Mouse (Mus musculus) bone marrow, adult 2 months (tissue): ENCODE data around the gene Mlst8.

Experiments used
- CTCF ChIP-seq: fragments of 200-500 bp; IDR thresholded peaks from 2 replicates; pipeline ENCODE4 v1.5.1; 2011; ENCODE audit warnings: low read length, control low read depth; ENCODE audit not compliant: control insufficient read depth, insufficient read depth
- POLR2A ChIP-seq: fragments of 200-500 bp; IDR thresholded peaks from 2 replicates; pipeline ENCODE4 v1.6.1; 2011; ENCODE audit warnings: low read depth, mild to moderate bottlenecking, control low read depth, low read length, borderline replicate concordance; ENCODE audit not compliant: control insufficient read depth

DNA sequence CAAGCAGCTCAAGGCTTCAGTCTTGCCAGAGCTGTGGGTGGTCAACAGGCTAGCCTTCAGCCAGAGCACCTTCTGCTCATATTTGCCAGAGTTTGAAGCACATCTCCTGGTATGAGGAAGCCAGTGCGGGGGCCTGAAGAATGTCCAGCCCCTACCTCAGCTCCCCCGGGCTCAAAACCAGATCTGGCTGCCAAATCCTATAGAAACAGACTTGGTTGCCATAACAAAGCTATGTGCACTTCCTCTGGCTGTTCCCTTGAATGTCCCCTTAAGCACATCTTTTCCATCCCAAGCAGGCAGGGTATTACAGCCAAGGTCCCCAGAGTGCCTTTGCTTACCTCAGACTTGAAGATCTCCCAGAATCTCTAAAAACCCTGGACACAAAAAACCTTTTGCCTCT, 45.9 kb upstream of the Mlst8 start:
- TF ChIP-seq CTCF: no peak
- TF ChIP-seq POLR2A: no peak
